Mouse (Mus musculus): ENCODE results near the gene Gpc2. TPM values are rescaled to one million over a fixed set of nuclear protein-coding genes. Genes with fewer than 3 reads are reported as not detected.

The Gpc2 gene
- polyA plus RNA-seq, 1 experiment from 2014 or later = 0.74 TPM

DNA sequence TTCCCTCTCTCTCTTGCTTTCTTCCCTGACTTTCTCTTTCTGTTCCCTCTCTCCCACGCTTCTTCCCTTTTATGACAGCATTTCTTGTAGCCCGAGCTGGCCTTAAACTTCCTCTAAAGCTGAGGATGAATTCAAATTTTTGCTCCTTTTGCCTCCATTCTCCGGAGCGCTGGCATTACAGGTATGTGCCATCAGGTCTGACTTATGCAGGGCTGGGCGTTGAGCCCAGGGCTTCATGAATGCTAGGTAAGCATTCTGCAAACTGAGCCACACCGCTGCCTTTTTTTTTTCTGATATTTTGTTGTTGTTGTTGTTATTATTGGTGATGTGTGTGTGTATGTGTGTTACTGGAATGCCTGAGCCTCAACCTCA is 15.6 kb downstream of the Gpc2 start:
- peaks cover 37% of the 10 kb centered on the region for H3K4me1 ChIP-seq (ENCODE audit: control insufficient read depth, low read depth, low read length)
- peak overlapping the region; percentile 94 for H3K4me2 ChIP-seq (ENCODE audit: low read depth, low read length)
- peak overlapping the region; percentile 76 for H3K27ac ChIP-seq (ENCODE audit: low read length)
- 10% methylated on average over 6 of the region's 6 CpGs for WGBS (ENCODE audit: insufficient replicate concordance)
- peaks cover 5% of the 10 kb centered on the region for H3K36me3 ChIP-seq (ENCODE audit: control insufficient read depth, insufficient read depth)
- H3K27me3 ChIP-seq (ENCODE audit: control insufficient read depth, insufficient read depth, low read depth, low read length) = no peaks in the 10 kb centered on the region
- H3K9me3 ChIP-seq (replicated peaks; ENCODE audit: control insufficient read depth, low read length) = no peaks in the 10 kb centered on the region
- H3K4me3 ChIP-seq (ENCODE audit: low read depth, low read length) = peak overlapping the region; percentile 90
- no peak for ATAC-seq (ENCODE audit: low read depth)
- peak overlapping the region; percentile 90 for H3K9ac ChIP-seq (ENCODE audit: low read depth, low read length)

DNA sequence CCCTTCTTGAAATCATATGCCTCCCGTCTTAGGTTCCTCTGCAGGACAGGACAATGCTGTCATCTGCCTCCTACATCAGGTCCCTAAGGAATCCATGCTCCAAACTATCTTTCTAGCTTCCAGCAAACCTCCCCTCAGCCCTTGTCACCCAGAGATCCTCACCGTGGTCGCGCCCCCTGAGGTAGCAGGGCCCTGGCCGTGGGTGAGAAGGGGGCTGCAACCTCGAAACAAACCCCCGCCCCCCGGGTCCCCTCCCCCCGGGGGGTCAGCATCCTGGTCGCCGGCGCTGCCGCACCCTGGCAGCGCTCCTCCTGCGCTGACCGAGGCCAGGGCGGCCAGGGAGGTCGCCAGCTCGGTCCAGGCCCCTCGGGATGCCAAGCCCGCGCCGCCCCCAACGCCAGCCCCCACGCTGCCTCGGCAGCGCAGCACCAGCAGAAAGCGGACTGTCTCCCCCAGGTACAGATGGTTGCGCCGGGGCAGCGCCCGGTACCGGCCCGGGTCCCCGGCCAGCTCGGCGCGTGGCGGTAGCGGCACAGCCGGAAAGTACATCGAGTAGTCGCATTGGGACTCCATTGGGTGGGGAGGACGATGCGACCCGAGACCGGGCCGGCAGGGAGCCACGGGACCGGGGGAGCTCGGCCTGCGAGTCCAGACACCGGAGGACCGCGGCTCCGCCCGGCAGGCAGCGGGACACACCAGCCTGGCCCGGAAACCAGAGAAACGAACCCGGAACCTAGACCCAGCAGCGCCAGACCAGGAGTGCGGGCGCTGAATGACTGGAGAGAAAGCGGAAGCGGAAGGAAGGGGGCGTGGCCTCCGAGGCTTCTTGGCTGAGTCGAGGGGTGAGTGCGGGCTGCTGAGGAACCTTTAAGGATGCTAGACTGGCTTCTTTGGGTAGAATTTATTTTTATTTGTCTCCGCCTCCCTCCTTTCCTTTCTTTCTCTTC is 16.3 kb downstream of the Gpc2 start, which contains the start of gene BC037034:
TSS of gene BC037034 (minus strand) at position 774 of the 947 bp plus-strand sequence.
- under 1% methylated on average over 71 of the region's 71 CpGs for WGBS (ENCODE audit: insufficient replicate concordance)
- Histone ChIP-seq H3K27me3 (ENCODE audit: control insufficient read depth, insufficient read depth, low read depth, low read length) (no peaks in the 10 kb centered on the region), H3K4me1 (ENCODE audit: control insufficient read depth, low read depth, low read length) (peaks cover 38% of the 10 kb centered on the region), H3K9ac (ENCODE audit: low read depth, low read length) (peak within 1 kb of the TSS; percentile 90), H3K4me2 (ENCODE audit: low read depth, low read length) (peak within 1 kb of the TSS; percentile 94), H3K4me3 (ENCODE audit: low read depth, low read length) (peak within 1 kb of the TSS; percentile 90), H3K27ac (ENCODE audit: low read length) (peak within 1 kb of the TSS; percentile 76), H3K36me3 (ENCODE audit: control insufficient read depth, insufficient read depth) (peaks cover 5% of the 10 kb centered on the region), H3K9me3 (replicated peaks; ENCODE audit: control insufficient read depth, low read length) (no peaks in the 10 kb centered on the region)
- peak; percentile 82 for ATAC-seq (ENCODE audit: low read depth)

GRCm38 (mm10) chr5:138262582-138263240 is 17.1 kb downstream of the Gpc2 start:
- Histone ChIP-seq H3K4me2 (ENCODE audit: low read depth, low read length) (peak overlapping the region; percentile 94), H3K36me3 (ENCODE audit: control insufficient read depth, insufficient read depth) (peaks cover 5% of the 10 kb centered on the region), H3K9ac (ENCODE audit: low read depth, low read length) (peak overlapping the region; percentile 90), H3K4me1 (ENCODE audit: control insufficient read depth, low read depth, low read length) (peaks cover 40% of the 10 kb centered on the region), H3K27ac (ENCODE audit: low read length) (peak overlapping the region; percentile 74; the same call in 1 of the 2 replicates), H3K9me3 (replicated peaks; ENCODE audit: control insufficient read depth, low read length) (no peaks in the 10 kb centered on the region), H3K4me3 (ENCODE audit: low read depth, low read length) (peak overlapping the region; percentile 90), H3K27me3 (ENCODE audit: control insufficient read depth, insufficient read depth, low read depth, low read length) (no peaks in the 10 kb centered on the region)
- WGBS (ENCODE audit: insufficient replicate concordance) = 25% methylated on average over 18 of the region's 18 CpGs
- no peak for ATAC-seq (ENCODE audit: low read depth)

- no peaks in the 10 kb centered on the region for H3K27me3 ChIP-seq (ENCODE audit: control insufficient read depth, insufficient read depth, low read depth, low read length)
- peaks cover 43% of the 10 kb centered on the region for H3K4me1 ChIP-seq (ENCODE audit: control insufficient read depth, low read depth, low read length)
- H3K9me3 ChIP-seq (replicated peaks; ENCODE audit: control insufficient read depth, low read length) = no peaks in the 10 kb centered on the region
- H3K27ac ChIP-seq (ENCODE audit: low read length) = peak overlapping the region; percentile 74; the same call in 1 of the 2 replicates
- H3K4me2 ChIP-seq (ENCODE audit: low read depth, low read length) = peak overlapping the region; percentile 94
- peaks cover 5% of the 10 kb centered on the region for H3K36me3 ChIP-seq (ENCODE audit: control insufficient read depth, insufficient read depth)
- peak overlapping the region; percentile 90 for H3K4me3 ChIP-seq (ENCODE audit: low read depth, low read length)
- 27% methylated on average over 4 of the region's 4 CpGs for WGBS (ENCODE audit: insufficient replicate concordance)
- peak overlapping the region; percentile 90 for H3K9ac ChIP-seq (ENCODE audit: low read depth, low read length)
- no peak for ATAC-seq (ENCODE audit: low read depth)
These were observed 17.8 kb downstream of the Gpc2 start for GRCm38 (mm10) chr5:138262001-138262400.

DNA sequence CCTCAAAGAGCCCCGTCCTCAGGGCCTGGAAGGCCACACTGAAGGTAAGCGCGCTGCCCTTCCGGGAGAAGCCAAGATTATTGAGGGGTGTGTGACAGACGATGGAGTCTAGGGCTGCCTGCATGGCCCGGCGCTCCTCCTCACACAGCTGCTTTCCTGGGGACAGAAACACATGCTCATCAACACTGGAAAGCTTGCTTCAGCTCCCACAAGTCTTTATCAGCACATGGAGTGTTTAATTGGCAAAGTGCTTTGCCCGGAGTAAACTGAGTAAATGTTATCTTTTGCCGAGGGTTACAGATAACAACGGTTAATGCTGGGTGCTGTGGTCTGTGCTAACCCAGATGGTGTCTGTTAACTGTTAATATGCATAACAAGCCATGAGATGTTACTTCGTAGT is 19.0 kb downstream of the Gpc2 start:
- 24% methylated on average over 11 of the region's 11 CpGs for WGBS (ENCODE audit: insufficient replicate concordance)

DNA sequence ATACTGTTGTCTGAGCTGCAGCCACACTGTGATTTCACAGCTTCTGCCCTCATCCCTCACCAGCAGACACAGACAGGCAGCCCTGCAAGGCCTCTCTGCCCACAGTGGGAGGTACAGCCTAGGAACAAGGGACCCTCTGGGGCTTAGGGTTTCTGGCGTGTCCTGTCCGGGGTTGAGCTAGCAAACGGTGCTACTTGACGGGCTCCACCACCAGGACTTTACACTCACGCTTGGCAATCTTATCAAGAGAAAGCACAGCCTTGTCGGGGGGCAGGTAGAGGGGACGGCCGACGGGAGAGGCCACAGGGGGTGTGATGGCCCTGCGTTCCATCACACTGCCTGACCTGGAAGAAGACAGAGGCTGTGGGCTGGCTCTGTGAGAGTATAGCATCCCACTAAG is 19.8 kb downstream of the Gpc2 start:
- H3K4me2 ChIP-seq (ENCODE audit: low read depth, low read length) = peak overlapping the region; percentile 94
- H3K27me3 ChIP-seq (ENCODE audit: control insufficient read depth, insufficient read depth, low read depth, low read length) = no peaks in the 10 kb centered on the region
- H3K9me3 ChIP-seq (replicated peaks; ENCODE audit: control insufficient read depth, low read length) = no peaks in the 10 kb centered on the region
- H3K36me3 ChIP-seq (ENCODE audit: control insufficient read depth, insufficient read depth) = peaks cover 5% of the 10 kb centered on the region
- H3K9ac ChIP-seq (ENCODE audit: low read depth, low read length) = peak overlapping the region; percentile 38
- H3K4me3 ChIP-seq (ENCODE audit: low read depth, low read length) = peak overlapping the region; percentile 21
- ATAC-seq (ENCODE audit: low read depth) = no peak
- peak overlapping the region; percentile 5; the same call in 1 of the 2 replicates for H3K27ac ChIP-seq (ENCODE audit: low read length)
- WGBS (ENCODE audit: insufficient replicate concordance) = 25% methylated on average over 10 of the region's 10 CpGs
- peaks cover 55% of the 10 kb centered on the region for H3K4me1 ChIP-seq (ENCODE audit: control insufficient read depth, low read depth, low read length)

More for the DNA sequence above, 19.0 kb downstream of the Gpc2 start:
- H3K27me3 ChIP-seq (ENCODE audit: control insufficient read depth, insufficient read depth, low read depth, low read length) = no peaks in the 10 kb centered on the region
- peak overlapping the region; percentile 94 for H3K4me2 ChIP-seq (ENCODE audit: low read depth, low read length)
- peaks cover 54% of the 10 kb centered on the region for H3K4me1 ChIP-seq (ENCODE audit: control insufficient read depth, low read depth, low read length)
- H3K4me3 ChIP-seq (ENCODE audit: low read depth, low read length) = peak overlapping the region; percentile 21
- H3K36me3 ChIP-seq (ENCODE audit: control insufficient read depth, insufficient read depth) = peaks cover 5% of the 10 kb centered on the region
- ATAC-seq (ENCODE audit: low read depth) = peak; percentile 42
- no peaks in the 10 kb centered on the region for H3K9me3 ChIP-seq (replicated peaks; ENCODE audit: control insufficient read depth, low read length)
- peak overlapping the region; percentile 71 for H3K27ac ChIP-seq (ENCODE audit: low read length)
- peak overlapping the region; percentile 38 for H3K9ac ChIP-seq (ENCODE audit: low read depth, low read length)

DNA sequence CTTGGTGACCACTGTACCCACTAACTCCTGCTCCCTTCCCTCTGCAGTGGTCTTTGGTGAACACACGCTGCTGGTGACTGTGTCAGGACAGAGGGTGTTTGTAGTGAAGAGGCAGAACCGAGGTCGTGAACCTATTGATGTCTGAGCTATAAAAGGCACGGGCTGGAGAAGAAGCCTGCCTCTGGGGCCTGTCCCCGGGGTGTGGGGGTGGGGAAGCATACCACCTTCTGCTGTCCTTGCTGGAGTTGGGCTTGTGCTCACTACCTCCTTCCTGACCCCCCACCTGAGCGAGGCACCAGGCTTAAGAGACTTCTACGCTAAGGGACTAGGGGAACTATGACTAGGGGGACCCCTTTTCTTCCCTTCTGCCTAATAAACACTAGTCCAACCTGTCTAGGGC is 20.8 kb downstream of the Gpc2 start:
- no peak overlapping the region for H3K4me2 ChIP-seq (ENCODE audit: low read depth, low read length)
- peaks cover 5% of the 10 kb centered on the region for H3K36me3 ChIP-seq (ENCODE audit: control insufficient read depth, insufficient read depth)
- ATAC-seq (ENCODE audit: low read depth) = no peak
- no peak overlapping the region for H3K27ac ChIP-seq (ENCODE audit: low read length)
- WGBS (ENCODE audit: insufficient replicate concordance) = 58% methylated on average over 7 of the region's 7 CpGs
- no peak overlapping the region for H3K4me3 ChIP-seq (ENCODE audit: low read depth, low read length)
- H3K4me1 ChIP-seq (ENCODE audit: control insufficient read depth, low read depth, low read length) = peaks cover 58% of the 10 kb centered on the region
- no peaks in the 10 kb centered on the region for H3K27me3 ChIP-seq (ENCODE audit: control insufficient read depth, insufficient read depth, low read depth, low read length)
- no peak overlapping the region for H3K9ac ChIP-seq (ENCODE audit: low read depth, low read length)
- no peaks in the 10 kb centered on the region for H3K9me3 ChIP-seq (replicated peaks; ENCODE audit: control insufficient read depth, low read length)

DNA sequence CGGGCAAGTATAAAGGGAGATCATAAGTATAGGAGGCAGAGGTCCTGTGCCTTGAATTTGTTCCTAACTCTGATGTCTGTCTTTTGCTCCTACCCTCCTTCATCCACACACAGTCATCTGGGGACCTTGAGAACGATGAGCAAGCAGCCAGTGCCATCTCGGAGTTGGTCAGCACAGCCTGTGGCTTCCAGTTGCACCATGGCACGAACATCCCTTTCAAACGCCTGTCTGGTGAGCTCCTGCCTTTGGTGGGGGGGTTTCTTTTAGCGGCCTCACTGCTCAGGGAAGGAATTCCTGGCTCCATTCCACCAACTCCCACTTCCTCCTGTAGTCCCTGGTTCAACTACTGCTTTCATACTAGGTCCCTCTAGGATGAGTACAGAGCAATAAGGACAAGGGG is 21.3 kb downstream of the Gpc2 start:
- peaks cover 5% of the 10 kb centered on the region for H3K36me3 ChIP-seq (ENCODE audit: control insufficient read depth, insufficient read depth)
- no peak overlapping the region for H3K4me3 ChIP-seq (ENCODE audit: low read depth, low read length)
- H3K27me3 ChIP-seq (ENCODE audit: control insufficient read depth, insufficient read depth, low read depth, low read length) = no peaks in the 10 kb centered on the region
- no peak overlapping the region for H3K9ac ChIP-seq (ENCODE audit: low read depth, low read length)
- H3K4me2 ChIP-seq (ENCODE audit: low read depth, low read length) = no peak overlapping the region
- no peak for ATAC-seq (ENCODE audit: low read depth)
- H3K9me3 ChIP-seq (replicated peaks; ENCODE audit: control insufficient read depth, low read length) = no peaks in the 10 kb centered on the region
- WGBS (ENCODE audit: insufficient replicate concordance) = 71% methylated on average over 6 of the region's 6 CpGs
- H3K27ac ChIP-seq (ENCODE audit: low read length) = no peak overlapping the region
- H3K4me1 ChIP-seq (ENCODE audit: control insufficient read depth, low read depth, low read length) = peaks cover 58% of the 10 kb centered on the region
